Mouse (Mus musculus) hindbrain, embryonic 15.5 days (tissue): ENCODE data around the gene Usp16. TPM values are rescaled to one million over a fixed set of nuclear protein-coding genes. Genes with fewer than 3 reads are reported as not detected.

Source experiments
- ATAC-seq: fragments of 200-750 bp; cut with Nextera tagmentation; 2 replicates; pipeline ENCODE4 v1.8.0; 2017; ENCODE audit warnings: low read depth, moderate number of reproducible peaks, moderate TSS enrichment; ENCODE audit not compliant: low FRiP score
- H3K27ac ChIP-seq: fragments of 300-500 bp; sonication (generic); replicated peaks from 2 replicates; pipeline ENCODE4 v1.5.1; 2015; ENCODE audit warnings: mild to moderate bottlenecking, inconsistent platforms
- H3K27me3 ChIP-seq: fragments of 300-500 bp; sonication (generic); 2 replicates; pipeline ENCODE4 v1.6.1; 2015; ENCODE audit warnings: control low read depth, inconsistent platforms
- H3K36me3 ChIP-seq: fragments of 300-500 bp; sonication (generic); 2 replicates; pipeline ENCODE4 v1.6.1; 2015; ENCODE audit warnings: control low read depth, inconsistent platforms
- H3K4me1 ChIP-seq: fragments of 300-500 bp; sonication (generic); replicated peaks from 2 replicates; pipeline ENCODE4 v1.6.1; 2015; ENCODE audit warnings: control low read depth, inconsistent platforms
- H3K4me2 ChIP-seq: fragments of 300-500 bp; sonication (generic); 2 replicates; pipeline ENCODE4 v1.6.1; 2015; ENCODE audit warnings: moderate library complexity, mild to moderate bottlenecking, inconsistent platforms
- H3K4me3 ChIP-seq: fragments of 300-500 bp; sonication (generic); 2 replicates; pipeline ENCODE4 v1.5.1; 2015; ENCODE audit warnings: mild to moderate bottlenecking, inconsistent platforms
- H3K9ac ChIP-seq: fragments of 300-500 bp; sonication (generic); 2 replicates; pipeline ENCODE4 v1.6.1; 2015; ENCODE audit warnings: inconsistent platforms
- H3K9me3 ChIP-seq: fragments of 300-500 bp; sonication (generic); 2 replicates; pipeline ENCODE4 v1.6.1; 2016; ENCODE audit warnings: control low read depth, inconsistent platforms
- WGBS: fragments of 180-500 bp; shearing (Covaris S2); methylation state at CpG from one replicate; pipeline ENCODE4 v1.1.7; 2015; 5-methylcytosine and 5-hydroxymethylcytosine counted together
- polyA plus RNA-seq: library from polyadenylated mRNA; unstranded; fragments of >200 nt; fragmentation: Nextera tagmentation; extraction: Ambion mirVana; gene quantifications from 2 replicates; pipeline ENCODE4 v1.2.1, GENCODE M21; 2015

Usp16 gene
- polyA plus RNA-seq, 1 experiment from 2014 or later, result 50.6 TPM

GRCm38 (mm10) chr16:87528755-87529154, 74.3 kb downstream of the Usp16 start:
- no peaks in the 10 kb centered on the region for H3K27me3 ChIP-seq
- no peaks in the 10 kb centered on the region for H3K36me3 ChIP-seq
- no peak overlapping the region for H3K27ac ChIP-seq
- no peak overlapping the region for H3K9ac ChIP-seq
- WGBS, result 80% methylated on average over 10 of the region's 10 CpGs
- H3K4me2 ChIP-seq, result no peak overlapping the region
- no peaks in the 10 kb centered on the region; the same call in 1 of the 2 replicates for H3K4me1 ChIP-seq
- ATAC-seq, result no peak
- no peaks in the 10 kb centered on the region for H3K9me3 ChIP-seq
- H3K4me3 ChIP-seq, result no peak overlapping the region

Other genes with a start within 250 kb of the Usp16 start
- gene N6amt1, start 100.5 kb upstream of the Usp16 start, polyA plus RNA-seq, result 19.9 TPM in 2 replicates
- 22.6 and 24.4 TPM in 2 replicates for gene Ltn1, start 22.1 kb upstream of the Usp16 start, polyA plus RNA-seq
- gene Rwdd2b, start 14.1 kb upstream of the Usp16 start, polyA plus RNA-seq, result 14.6 and 15.2 TPM in 2 replicates
- 375 and 387 TPM in 2 replicates for gene Cct8, start 41.2 kb downstream of the Usp16 start, polyA plus RNA-seq
- gene Map3k7cl, start 98.6 kb downstream of the Usp16 start, polyA plus RNA-seq, result not detected in 2 replicates
- 16.6 and 19.7 TPM in 2 replicates for gene Bach1, start 244.2 kb downstream of the Usp16 start, polyA plus RNA-seq